Mouse (Mus musculus) CH12.LX (cell line): ENCODE results near the gene Hivep2. TPM values are rescaled to one million over a fixed set of nuclear protein-coding genes. Genes with fewer than 3 reads are reported as not detected.

ENCODE experiments used
- DNase-seq: peaks from one replicate; pipeline ENCODE4 v3.0.0-alpha.2; 2013; ENCODE audit errors: extremely low read depth
- H3K27ac ChIP-seq: 2 replicates; pipeline ENCODE4 v1.5.1; 2012; ENCODE audit warnings: low read depth, mild to moderate bottlenecking, control low read depth, moderate library complexity; ENCODE audit not compliant: insufficient read depth
- H3K27me3 ChIP-seq: replicated peaks from 2 replicates; pipeline ENCODE3; 2012; ENCODE audit warnings: inconsistent platforms
- H3K36me3 ChIP-seq, 2 experiments: replicated peaks in 1 of 2; 2 replicates each; pipeline versions ENCODE3 to v1.6.1; 2012; ENCODE audit warnings: inconsistent platforms in 1 of 2, low read length in 1 of 2, mild to moderate bottlenecking in 1 of 2, mixed read lengths in 1 of 2, moderate library complexity in 1 of 2; ENCODE audit not compliant: control insufficient read depth in 1 of 2, insufficient read depth in 1 of 2
- H3K4me1 ChIP-seq, 2 experiments: 2 replicates each; pipeline ENCODE4 v1.6.1; 2012; ENCODE audit warnings: inconsistent platforms in 1 of 2, moderate library complexity in 1 of 2; ENCODE audit not compliant: insufficient read depth in 2 of 2, control insufficient read depth in 1 of 2
- H3K4me2 ChIP-seq: 2 replicates; pipeline ENCODE4 v1.6.1; 2012; ENCODE audit warnings: low read depth, mild to moderate bottlenecking, control low read depth; ENCODE audit not compliant: poor library complexity, insufficient read depth, severe bottlenecking
- H3K4me3 ChIP-seq, 3 experiments: fragments of 150-350 bp in 1 of 3; sonication (generic) in 1 of 3; replicated peaks in 1 of 3; 2 replicates each; pipeline versions ENCODE3 to v1.5.1; 2011 to 2012; ENCODE audit warnings: low read depth in 2 of 3, low read length in 2 of 3, mild to moderate bottlenecking in 2 of 3, moderate library complexity in 2 of 3, control low read depth in 1 of 3, improper control_type of control experiment in 1 of 3, inconsistent platforms in 1 of 3, mixed read lengths in 1 of 3; ENCODE audit not compliant: poor library complexity in 1 of 3
- H3K79me2 ChIP-seq: replicated peaks from 2 replicates; pipeline ENCODE4 v1.6.1; 2012; ENCODE audit warnings: mild to moderate bottlenecking, moderate library complexity; ENCODE audit not compliant: control insufficient read depth, poor library complexity, insufficient read depth, severe bottlenecking; ENCODE audit errors: extremely low read depth
- H3K9ac ChIP-seq: 2 replicates; pipeline ENCODE4 v1.6.1; 2012; ENCODE audit warnings: low read depth, mild to moderate bottlenecking, control low read depth, moderate library complexity; ENCODE audit not compliant: insufficient read depth
- H3K9me3 ChIP-seq: replicated peaks from 2 replicates; pipeline ENCODE3; 2012; ENCODE audit warnings: low read length, inconsistent platforms, mixed read lengths
- BHLHE40 ChIP-seq: IDR thresholded peaks from 2 replicates; pipeline ENCODE4 v1.6.1; 2011; ENCODE audit warnings: mild to moderate bottlenecking, low read depth, low read length, improper control_type of control experiment
- CTCF ChIP-seq, 2 experiments: IDR thresholded peaks in 1 of 2; conservative IDR thresholded peaks in 1 of 2; 2 replicates each; pipeline ENCODE4 v1.5.1; 2011 to 2012; ENCODE audit warnings: low read depth in 2 of 2, low read length in 2 of 2, improper control_type of control experiment in 1 of 2, inconsistent platforms in 1 of 2, mild to moderate bottlenecking in 1 of 2, moderate library complexity in 1 of 2
- E2F4 ChIP-seq: IDR thresholded peaks from 2 replicates; pipeline ENCODE4 v1.6.1; 2011; ENCODE audit warnings: low read depth, low read length, improper control_type of control experiment; ENCODE audit not compliant: insufficient replicate concordance
- HCFC1 ChIP-seq: IDR thresholded peaks from 2 replicates; pipeline ENCODE4 v1.6.1; 2012; ENCODE audit warnings: low read depth, mild to moderate bottlenecking, inconsistent platforms, low read length, improper control_type of control experiment
- IRF4 ChIP-seq: IDR thresholded peaks from 2 replicates; pipeline ENCODE4 v1.6.1; 2014; ENCODE audit warnings: low read depth, mild to moderate bottlenecking, inconsistent platforms, low read length, improper control_type of control experiment
- JUN ChIP-seq: IDR thresholded peaks from 2 replicates; pipeline ENCODE4 v1.6.1; 2011; ENCODE audit warnings: low read depth, mild to moderate bottlenecking, low read length, improper control_type of control experiment, moderate library complexity; ENCODE audit not compliant: insufficient read depth
- KAT2A ChIP-seq: IDR thresholded peaks from 2 replicates; pipeline ENCODE4 v1.6.1; 2012; ENCODE audit warnings: low read length, improper control_type of control experiment, inconsistent platforms; ENCODE audit not compliant: insufficient replicate concordance
- MEF2A ChIP-seq: IDR thresholded peaks from 2 replicates; pipeline ENCODE4 v1.6.1; 2014; ENCODE audit warnings: low read depth, mild to moderate bottlenecking, inconsistent platforms, low read length, improper control_type of control experiment, borderline replicate concordance
- MXI1 ChIP-seq: IDR thresholded peaks from 2 replicates; pipeline ENCODE4 v1.6.1; 2011; ENCODE audit warnings: mild to moderate bottlenecking, low read depth, low read length, improper control_type of control experiment
- PAX5 ChIP-seq: IDR thresholded peaks from 2 replicates; pipeline ENCODE4 v1.6.1; 2012; ENCODE audit warnings: low read length, inconsistent platforms, mixed read lengths
- RAD21 ChIP-seq: IDR thresholded peaks from 2 replicates; pipeline ENCODE4 v1.6.1; 2011; ENCODE audit warnings: low read depth, mild to moderate bottlenecking, low read length, improper control_type of control experiment, moderate library complexity
- SIN3A ChIP-seq: IDR thresholded peaks from 2 replicates; pipeline ENCODE4 v1.6.1; 2012; ENCODE audit warnings: low read length, improper control_type of control experiment, inconsistent platforms
- TBP ChIP-seq: conservative IDR thresholded peaks from 2 replicates; pipeline ENCODE4 v1.6.1; 2011; ENCODE audit warnings: low read depth, low read length, improper control_type of control experiment
- TCF12 ChIP-seq: IDR thresholded peaks from 2 replicates; pipeline ENCODE4 v1.6.1; 2014; ENCODE audit warnings: low read depth, mild to moderate bottlenecking, inconsistent platforms, low read length, improper control_type of control experiment
- USF2 ChIP-seq: conservative IDR thresholded peaks from 2 replicates; pipeline ENCODE4 v1.6.1; 2011; ENCODE audit warnings: low read depth, low read length, improper control_type of control experiment
- ZC3H11A ChIP-seq: IDR thresholded peaks from 2 replicates; pipeline ENCODE4 v1.6.1; 2012; ENCODE audit warnings: low read depth, mild to moderate bottlenecking, inconsistent platforms, low read length, improper control_type of control experiment
- ZKSCAN1 ChIP-seq: IDR thresholded peaks from 2 replicates; pipeline ENCODE4 v1.6.1; 2012; ENCODE audit warnings: low read depth, inconsistent platforms, low read length, improper control_type of control experiment, borderline replicate concordance
- dilution Hi-C: fragments of 300-500 bp; cut with MboI; formaldehyde crosslinking; loops from 2 replicates; pipeline ENCODE4 v1.14.3; 2020; ENCODE audit warnings: low sequenced_read_pairs; ENCODE audit not compliant: extremely low pct_unique_long_range_greater_than_20kb, extremely low pct_ligation_motif_present
- in situ Hi-C: fragments of 300-500 bp; cut with MboI; formaldehyde crosslinking; loops from 3 replicates; pipeline ENCODE4 v1.14.3; 2019; ENCODE audit warnings: low sequenced_read_pairs, low pct_ligation_motif_present, low pct_unique_long_range_greater_than_20kb, mixed read lengths
- polyA plus RNA-seq: library from polyadenylated mRNA; unstranded; fragments of >175 nt; gene quantifications from 2 replicates; pipeline ENCODE4 v1.2.1, GENCODE M21; 2012; ENCODE audit warnings: low read depth; ENCODE audit not compliant: insufficient read length
- total RNA-seq, 2 experiments: library from RNA; depleted of rRNA; stranded (reverse); fragments of 300-350 nt in 1 of 2; fragments of >200 nt in 1 of 2; gene quantifications; 2 replicates each; pipeline ENCODE4 v1.2.3; 2012 to 2014

Hivep2 gene
- total and polyA plus RNA-seq, 3 experiments, result 0.59 to 2.7 (median 1.4) TPM

DNA sequence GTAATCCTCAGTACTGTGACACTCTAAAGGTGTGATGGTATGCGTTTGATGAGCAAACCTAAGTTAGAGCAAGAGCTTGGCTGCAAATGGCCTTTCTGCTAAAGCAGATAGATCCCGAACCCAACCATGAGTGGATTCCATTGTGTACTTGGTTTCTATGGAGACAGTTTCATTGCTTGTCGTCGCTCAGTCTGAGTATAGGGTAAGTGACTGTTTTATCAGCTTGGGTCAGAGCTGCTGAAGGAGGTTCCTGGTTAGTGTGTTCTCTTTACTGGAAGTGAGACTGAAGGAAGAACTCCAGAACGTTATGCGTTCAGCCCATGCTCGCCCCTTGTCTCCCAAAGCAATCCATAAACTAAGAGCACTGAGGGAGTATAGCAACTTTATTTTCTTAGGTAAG lies 54.4 kb downstream of the Hivep2 start:
- no peak overlapping the region for H3K4me2 ChIP-seq
- dilution Hi-C loops, result no loop called here
- DNase-seq, result no peak
- no peak overlapping the region for H3K9ac ChIP-seq
- H3K27me3 ChIP-seq, result no peaks in the 10 kb centered on the region
- TF ChIP-seq TBP (no peak), ZC3H11A (no peak), CTCF (conservative IDR thresholded peaks at IDR 0.05 in 1 of 2, IDR thresholded peaks at IDR 0.05 in 1 of 2; ENCODE audit: low read depth in 2 of 2, low read length in 2 of 2) (no peak), RAD21 (no peak), PAX5 (no peak), JUN (no peak), E2F4 (no peak), TCF12 (no peak), USF2 (no peak), KAT2A (no peak), ZKSCAN1 (no peak), HCFC1 (no peak), SIN3A (no peak), IRF4 (no peak), BHLHE40 (no peak), MXI1 (no peak), MEF2A (no peak)
- TF ChIP-seq, all 38 proteins: peak for 0
- Histone ChIP-seq H3K27ac (no peak overlapping the region), H3K36me3 (no peaks in the 10 kb centered on the region), H3K4me1 (peaks cover 7 to 45% of the 10 kb centered on the region in 2 experiments; a peak in 3 of 4 replicates), H3K4me3 (no peak overlapping the region), H3K79me2 (no peaks in the 10 kb centered on the region), H3K9me3 (no peaks in the 10 kb centered on the region)
- in situ Hi-C loops, result no loop called here

GRCm38 (mm10) chr10:14024971-14025370 lies 59.1 kb downstream of the Hivep2 start:
- Histone ChIP-seq H3K79me2 (no peaks in the 10 kb centered on the region), H3K27ac (no peak overlapping the region), H3K4me3 (no peak overlapping the region), H3K27me3 (no peaks in the 10 kb centered on the region), H3K4me1 (peaks cover 6 to 10% of the 10 kb centered on the region in 2 experiments), H3K9me3 (no peaks in the 10 kb centered on the region), H3K9ac (no peak overlapping the region), H3K36me3 (no peaks in the 10 kb centered on the region), H3K4me2 (no peak overlapping the region)
- DNase-seq, result no peak
- dilution Hi-C loops, result no loop called here
- in situ Hi-C loops, result no loop called here
- TF ChIP-seq CTCF (conservative IDR thresholded peaks at IDR 0.05 in 1 of 2, IDR thresholded peaks at IDR 0.05 in 1 of 2; ENCODE audit: low read depth in 2 of 2, low read length in 2 of 2), result 0 out of 4 replicates have a peak, but pooled peaks of 1 of the 2 experiments have one; percentile 12
- no peak for TF ChIP-seq MXI1
